Mouse (Mus musculus) left cerebral cortex, adult 8-10 months (tissue): ENCODE data around the gene Defb28. TPM values are rescaled to one million over a fixed set of nuclear protein-coding genes. Genes with fewer than 3 reads are reported as not detected.

ENCODE experiments used
- DNase-seq, 2 experiments: peaks; one replicate each; pipeline ENCODE4 v3.0.0; 2022; ENCODE audit warnings: low spot score in 2 of 2
- total RNA-seq, 4 experiments: library from RNA; stranded (reverse); gene quantifications; 2 replicates each; pipeline ENCODE4 v1.2.4; 2022

Defb28 gene
- total RNA-seq, 4 experiments from 2014 or later, result not detected

- DNase-seq, result no peak
Observed at GRCm38 (mm10) chr2:152556655-152557054, 38.6 kb downstream of the Defb28 start.

DNA sequence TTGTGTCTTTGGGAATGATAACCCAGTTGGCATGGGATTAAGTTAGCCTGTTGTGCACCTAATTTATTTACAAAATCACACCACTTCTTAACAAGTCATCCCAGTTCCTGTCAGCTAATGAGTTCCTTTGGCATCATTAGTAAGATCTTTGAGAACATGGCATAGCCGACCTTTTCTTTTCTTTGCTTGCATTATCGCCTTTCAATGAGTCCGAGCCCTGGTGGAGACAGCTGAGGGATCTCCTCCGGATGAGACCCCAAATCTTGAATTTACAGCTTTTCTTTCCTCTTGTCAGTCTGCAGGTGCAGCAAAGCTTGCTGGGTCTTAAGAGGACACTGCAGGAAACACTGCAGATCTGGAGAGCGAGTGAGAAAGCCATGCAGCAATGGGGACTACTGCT lies 51.0 kb downstream of the Defb28 start, which contains the start of gene Gm17416:
Gene Gm17416 (plus strand): TSS at position 301 of the 400 bp plus-strand sequence.
- no peak for DNase-seq

GRCm38 (mm10) chr2:152569881-152570280 lies 51.8 kb downstream of the Defb28 start:
- no peak for DNase-seq

DNA sequence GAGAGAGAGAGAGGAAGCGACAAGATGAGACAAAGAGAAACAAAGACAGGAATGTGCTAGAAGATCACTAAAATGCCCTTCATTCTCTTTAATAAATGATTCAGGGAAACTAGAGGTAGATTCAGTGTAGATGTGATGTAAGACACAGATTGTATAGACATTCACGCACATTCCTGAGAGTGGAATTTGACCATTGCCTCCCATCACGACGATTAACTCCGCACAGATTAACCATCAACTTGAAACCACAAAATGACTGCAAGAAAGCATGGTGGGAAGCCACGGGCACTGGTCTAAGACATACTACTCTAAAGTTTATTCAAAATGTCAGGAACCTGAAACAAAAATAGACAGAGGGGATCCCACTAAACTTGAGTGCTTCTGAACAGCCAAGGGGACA lies 52.3 kb downstream of the Defb28 start:
- no peak for DNase-seq

Other genes with a start within 250 kb of the Defb28 start
- gene Tbc1d20, start 224.4 kb upstream of the Defb28 start, total RNA-seq, result 10 to 100 TPM; 52.5 to 56.3 (median 55.9) TPM
- gene Rbck1, start 185.6 kb upstream of the Defb28 start, total RNA-seq, result 100 to 1,000 TPM; 105 to 110 (median 105) TPM
- gene Trib3, start 174.2 kb upstream of the Defb28 start, total RNA-seq, result 1 to 10 TPM in 3 of 4 experiments, under 1 TPM in 1; 0.84 to 2.1 (median 1.5) TPM
- 100 to 1,000 TPM; 112 to 125 (median 120) TPM for gene Nrsn2, start 141.6 kb upstream of the Defb28 start, total RNA-seq
- 10 to 100 TPM; 12.9 to 15.4 (median 14.3) TPM for gene Sox12, start 120.2 kb upstream of the Defb28 start, total RNA-seq
- gene Zcchc3, start 103.2 kb upstream of the Defb28 start, total RNA-seq, result 10 to 100 TPM in 3 of 4 experiments, 1 to 10 TPM in 1; 9.6 to 11.2 (median 10.9) TPM
- gene 6820408C15Rik, start 102.7 kb upstream of the Defb28 start, total RNA-seq, result 1 to 10 TPM; 2.0 to 3.7 (median 2.7) TPM
- not detected for gene Defb23, start 53.6 kb upstream of the Defb28 start, total RNA-seq
- gene Defb20, start 41.2 kb upstream of the Defb28 start, total RNA-seq, result not detected
- not detected for gene Defb22, start 28.1 kb upstream of the Defb28 start, total RNA-seq
- not detected for gene Defb26, start 6.6 kb upstream of the Defb28 start, total RNA-seq
- not detected for gene Defb29, start 21.8 kb downstream of the Defb28 start, total RNA-seq
- not detected for gene Gm17416, start 51.1 kb downstream of the Defb28 start, total RNA-seq
- not detected for gene Defb21, start 54.5 kb downstream of the Defb28 start, total RNA-seq
- not detected for gene Defb19, start 62.1 kb downstream of the Defb28 start, total RNA-seq
- gene Defb45, start 81.1 kb downstream of the Defb28 start, total RNA-seq, result not detected
- gene Defb36, start 86.1 kb downstream of the Defb28 start, total RNA-seq, result not detected
- not detected for gene Defb25, start 104.8 kb downstream of the Defb28 start, total RNA-seq
- gene Rem1, start 108.7 kb downstream of the Defb28 start, total RNA-seq, result 1 to 10 TPM in 2 of 4 experiments, under 1 TPM in 2; 0.87 to 1.6 (median 1.1) TPM
- gene H13, start 151.2 kb downstream of the Defb28 start, total RNA-seq, result 10 to 100 TPM; 59.6 to 78.5 (median 71.8) TPM
- gene Mcts2, start 168.8 kb downstream of the Defb28 start, total RNA-seq, result 10 to 100 TPM; 15.5 to 18.6 (median 18.2) TPM
- gene Id1, start 218.0 kb downstream of the Defb28 start, total RNA-seq, result 10 to 100 TPM; 19.1 to 30.8 (median 22.9) TPM
- 1 to 10 TPM; 2.1 to 4.8 (median 2.5) TPM for gene Cox4i2, start 235.9 kb downstream of the Defb28 start, total RNA-seq